Mouse (Mus musculus) embryonic facial prominence, embryonic 11.5 days (tissue): Measurements from ENCODE around the gene Gm49510. TPM values are rescaled to one million over a fixed set of nuclear protein-coding genes. Genes with fewer than 3 reads are reported as not detected.

Experiments
- ATAC-seq: fragments of 200-750 bp; cut with Nextera tagmentation; replicated peaks from 2 replicates; pipeline ENCODE4 v1.8.0; 2017; ENCODE audit warnings: low read depth; ENCODE audit not compliant: insufficient number of reproducible peaks, low FRiP score, low TSS enrichment
- DNase-seq: peaks from one replicate; pipeline ENCODE4 v3.0.0-alpha.2; 2015; ENCODE audit warnings: low spot score
- H3K27ac ChIP-seq: fragments of 300-500 bp; sonication (generic); replicated peaks from 2 replicates; pipeline ENCODE4 v1.5.1; 2014; ENCODE audit warnings: mild to moderate bottlenecking, low read depth, low read length, control low read depth
- H3K27me3 ChIP-seq: fragments of 300-500 bp; sonication (generic); 2 replicates; pipeline ENCODE4 v1.6.1; 2014; ENCODE audit warnings: mild to moderate bottlenecking, low read length, moderate library complexity, mixed read lengths; ENCODE audit not compliant: control insufficient read depth, insufficient read depth
- H3K36me3 ChIP-seq: fragments of 300-500 bp; sonication (generic); replicated peaks from 2 replicates; pipeline ENCODE4 v1.6.1; 2014; ENCODE audit warnings: low read depth, mild to moderate bottlenecking, low read length, moderate library complexity, mixed read lengths; ENCODE audit not compliant: control insufficient read depth, insufficient read depth
- H3K4me1 ChIP-seq: fragments of 300-500 bp; sonication (generic); 2 replicates; pipeline ENCODE4 v1.6.1; 2014; ENCODE audit warnings: low read length, mixed read lengths; ENCODE audit not compliant: control insufficient read depth, insufficient read depth
- H3K4me2 ChIP-seq: fragments of 300-500 bp; sonication (generic); 2 replicates; pipeline ENCODE4 v1.6.1; 2014; ENCODE audit warnings: low read depth, mild to moderate bottlenecking, control low read depth, low read length, moderate library complexity
- H3K4me3 ChIP-seq: fragments of 300-500 bp; sonication (generic); 2 replicates; pipeline ENCODE4 v1.5.1; 2014; ENCODE audit warnings: low read depth, low read length, control low read depth
- H3K9ac ChIP-seq: fragments of 300-500 bp; sonication (generic); replicated peaks from 2 replicates; pipeline ENCODE4 v1.6.1; 2014; ENCODE audit warnings: mild to moderate bottlenecking, control low read depth, low read length
- H3K9me3 ChIP-seq: fragments of 300-500 bp; sonication (generic); replicated peaks from 2 replicates; pipeline ENCODE4 v1.6.1; 2016; ENCODE audit warnings: mild to moderate bottlenecking, low read length, inconsistent platforms, mixed read lengths; ENCODE audit not compliant: control insufficient read depth
- WGBS: fragments of 180-500 bp; shearing (Covaris S2); extraction: QIAGEN DNeasy Blood & Tissue Kit; methylation state at CpG from one replicate; pipeline ENCODE4 v1.1.7; 2014; 5-methylcytosine and 5-hydroxymethylcytosine counted together
- polyA plus RNA-seq: library from polyadenylated mRNA; unstranded; fragments of >200 nt; fragmentation: Nextera tagmentation; extraction: Ambion mirVana; gene quantifications from 2 replicates; pipeline ENCODE4 v1.2.1, GENCODE M21; 2014

The Gm49510 gene
- polyA plus RNA-seq, 1 experiment from 2014 or later: 0.58 TPM

DNA sequence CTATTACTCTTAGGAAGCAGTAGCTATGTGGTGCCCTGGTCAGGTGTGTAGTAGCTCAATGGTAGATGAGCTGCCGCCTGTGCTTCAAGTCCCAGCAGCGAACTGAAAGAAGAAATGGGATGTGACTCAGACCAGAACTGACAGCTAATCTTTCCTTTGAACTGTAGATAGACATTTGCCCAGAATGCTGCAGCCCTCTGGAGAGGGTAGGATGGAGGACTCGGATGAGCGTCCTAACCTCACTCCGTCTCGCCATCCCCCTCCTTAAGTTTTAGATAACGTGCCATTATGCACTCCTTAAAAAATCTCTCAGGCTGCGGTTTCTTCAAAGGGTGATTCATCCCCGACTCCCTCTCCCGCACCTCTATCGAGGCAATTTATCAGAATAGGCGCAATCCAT lies 20.4 kb downstream of the Gm49510 start:
- H3K4me2 ChIP-seq: no peak overlapping the region
- H3K9me3 ChIP-seq: no peaks in the 10 kb centered on the region
- peaks cover 11% of the 10 kb centered on the region for H3K4me1 ChIP-seq
- H3K9ac ChIP-seq: no peak overlapping the region
- ATAC-seq (no peak), DNase-seq (no peak)
- H3K36me3 ChIP-seq: no peaks in the 10 kb centered on the region
- WGBS: 84% methylated on average over 12 of the region's 12 CpGs
- no peaks in the 10 kb centered on the region for H3K27me3 ChIP-seq
- no peak overlapping the region for H3K27ac ChIP-seq
- no peak overlapping the region for H3K4me3 ChIP-seq

- no peaks in the 10 kb centered on the region for H3K27me3 ChIP-seq
- no peak overlapping the region for H3K9ac ChIP-seq
- H3K4me3 ChIP-seq: no peak overlapping the region
- no peak overlapping the region for H3K4me2 ChIP-seq
- H3K9me3 ChIP-seq: no peaks in the 10 kb centered on the region
- no peak overlapping the region for H3K27ac ChIP-seq
- WGBS: 86% methylated on average over 7 of the region's 7 CpGs
- DNase-seq (no peak), ATAC-seq (no peak)
- peaks cover 16% of the 10 kb centered on the region for H3K4me1 ChIP-seq
- no peaks in the 10 kb centered on the region for H3K36me3 ChIP-seq
Observed at GRCm38 (mm10) chr15:78922700-78923099, 23.2 kb downstream of the Gm49510 start.

DNA sequence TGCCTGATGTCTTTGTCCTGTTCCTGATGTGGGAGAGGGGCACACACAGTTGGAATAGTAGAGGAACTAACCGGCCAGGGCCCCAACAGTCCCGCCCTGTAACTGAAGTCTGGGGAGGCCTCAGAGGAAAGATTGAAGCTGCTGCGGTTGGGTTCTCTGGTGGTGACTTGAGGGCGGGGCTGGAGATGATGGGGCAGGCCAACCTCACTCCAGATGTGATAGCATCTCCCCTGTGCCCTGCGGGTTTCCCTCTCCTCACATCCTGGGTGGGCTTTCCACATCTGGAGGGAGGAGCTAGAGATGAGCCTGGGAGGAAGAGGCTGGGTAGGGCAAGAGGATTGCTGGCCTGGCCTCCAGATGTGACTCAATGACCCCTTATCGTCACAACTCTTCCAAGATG lies 24.1 kb downstream of the Gm49510 start:
- 45% methylated on average over 6 of the region's 6 CpGs for WGBS
- no peak overlapping the region for H3K9ac ChIP-seq
- no peaks in the 10 kb centered on the region for H3K36me3 ChIP-seq
- H3K4me2 ChIP-seq: no peak overlapping the region
- no peaks in the 10 kb centered on the region for H3K9me3 ChIP-seq
- no peak overlapping the region for H3K27ac ChIP-seq
- H3K4me1 ChIP-seq: peaks cover 19% of the 10 kb centered on the region
- DNase-seq (no peak), ATAC-seq (no peak)
- no peak overlapping the region for H3K4me3 ChIP-seq
- no peaks in the 10 kb centered on the region for H3K27me3 ChIP-seq

- no peaks in the 10 kb centered on the region for H3K9me3 ChIP-seq
- H3K36me3 ChIP-seq: no peaks in the 10 kb centered on the region
- H3K4me3 ChIP-seq: no peak overlapping the region
- H3K9ac ChIP-seq: peak overlapping the region; percentile 63; the same call in 1 of the 2 replicates
- no peak for ATAC-seq
- no peaks in the 10 kb centered on the region for H3K27me3 ChIP-seq
- peak overlapping the region; percentile 89 for H3K27ac ChIP-seq
- no peak for DNase-seq
- WGBS: 35% methylated on average over 8 of the region's 8 CpGs
- H3K4me1 ChIP-seq: peaks cover 19% of the 10 kb centered on the region
- no peak overlapping the region for H3K4me2 ChIP-seq
Observed at GRCm38 (mm10) chr15:78925129-78925528, 25.7 kb downstream of the Gm49510 start.

GRCm38 (mm10) chr15:78926021-78926919 lies 26.8 kb downstream of the Gm49510 start, which contains the start of gene Lgals1:
TSS of gene Lgals1 (plus strand) at chr15:78926725.
- DNase-seq (peak; percentile 88), ATAC-seq (peak; percentile 61)
- Histone ChIP-seq H3K36me3 (no peaks in the 10 kb centered on the region), H3K27ac (peak within 1 kb of the TSS; percentile 89), H3K4me2 (peak within 1 kb of the TSS; percentile 75), H3K9me3 (no peaks in the 10 kb centered on the region), H3K4me3 (peak within 1 kb of the TSS; percentile 38), H3K9ac (peak within 1 kb of the TSS; percentile 63), H3K27me3 (no peaks in the 10 kb centered on the region), H3K4me1 (peaks cover 19% of the 10 kb centered on the region)
- 7% methylated on average over 20 of the region's 20 CpGs for WGBS

DNA sequence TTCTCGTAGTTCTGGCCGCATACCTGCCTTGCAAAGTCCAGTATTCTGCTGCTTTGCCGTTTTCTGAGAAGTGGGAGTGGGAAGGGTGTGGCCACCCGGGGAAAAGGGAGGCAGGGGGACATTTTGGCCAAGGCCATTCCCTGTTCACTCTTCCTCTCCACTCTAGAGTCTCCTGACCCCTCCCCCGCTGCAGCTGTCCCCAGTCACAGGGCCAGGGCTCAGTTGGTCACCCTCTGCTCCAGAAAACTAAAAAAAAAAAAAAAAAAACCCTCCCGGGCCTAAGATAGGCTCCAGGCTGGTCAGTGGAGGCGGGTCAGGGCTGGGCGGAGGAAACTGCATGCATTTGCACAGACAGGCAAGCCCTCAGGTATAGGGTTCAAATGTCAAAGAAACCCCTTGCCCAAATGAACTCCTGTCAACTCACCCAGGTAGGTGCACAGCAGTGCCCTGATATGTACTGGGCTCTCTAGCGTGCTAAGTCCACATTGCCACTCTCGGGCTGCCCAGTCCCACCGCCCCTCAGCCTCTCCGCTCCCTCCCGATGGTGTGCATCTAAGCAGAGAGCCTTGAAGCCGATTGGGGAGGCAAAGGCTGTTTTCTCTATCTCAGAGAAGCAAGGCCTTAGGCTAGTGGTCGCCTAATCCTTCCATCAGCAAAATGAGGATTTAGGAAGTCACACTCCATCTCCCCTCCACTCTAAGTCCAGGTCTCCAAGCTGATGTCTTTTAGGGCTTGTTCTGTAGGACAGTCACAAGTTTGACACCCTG lies 27.7 kb downstream of the Gm49510 start:
- Histone ChIP-seq H3K9ac (peak overlapping the region; percentile 51), H3K27me3 (no peaks in the 10 kb centered on the region), H3K4me1 (peaks cover 19% of the 10 kb centered on the region), H3K4me3 (peak overlapping the region; percentile 38), H3K4me2 (peak overlapping the region; percentile 75), H3K9me3 (no peaks in the 10 kb centered on the region), H3K36me3 (no peaks in the 10 kb centered on the region), H3K27ac (peak overlapping the region; percentile 57)
- whole genome bisulfite sequencing: 14% methylated on average over 15 of the region's 15 CpGs
- no peak for ATAC-seq
- DNase-seq: no peak

DNA sequence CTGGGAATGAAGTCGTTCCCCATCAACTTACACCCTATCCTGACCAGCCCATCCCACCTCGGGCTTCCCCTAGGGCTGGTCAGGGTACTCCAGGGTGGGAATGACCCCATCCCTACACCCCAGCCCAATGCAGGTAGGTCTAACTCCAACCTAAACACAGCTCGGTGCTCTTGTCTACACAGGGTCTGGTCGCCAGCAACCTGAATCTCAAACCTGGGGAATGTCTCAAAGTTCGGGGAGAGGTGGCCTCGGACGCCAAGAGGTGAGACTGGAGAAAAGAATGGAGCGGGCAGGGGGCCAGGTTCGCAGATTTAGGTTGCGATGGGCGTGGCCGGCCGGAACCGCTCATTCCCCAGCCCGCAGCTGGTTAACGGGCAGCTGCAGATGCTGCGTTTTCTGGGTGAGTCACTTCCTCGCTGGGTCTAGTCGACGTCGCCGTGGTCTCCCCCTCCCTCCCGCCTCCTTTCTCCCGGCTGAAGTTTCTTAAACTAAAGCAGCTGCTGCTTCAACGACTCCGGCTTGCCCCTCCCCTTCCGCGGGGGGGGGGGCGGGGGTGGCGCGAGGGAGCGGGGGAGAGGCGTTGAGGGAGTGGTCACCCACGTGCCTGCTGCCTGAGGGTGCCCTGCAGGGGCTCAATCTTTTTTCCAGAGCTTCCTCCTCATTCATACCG lies 28.5 kb downstream of the Gm49510 start:
- H3K4me3 ChIP-seq: peak overlapping the region; percentile 38
- H3K27ac ChIP-seq: peak overlapping the region; percentile 57
- ATAC-seq: peak; percentile 41; the same call in 1 of the 2 replicates
- H3K4me2 ChIP-seq: peak overlapping the region; percentile 75
- H3K9ac ChIP-seq: peak overlapping the region; percentile 51
- peaks cover 19% of the 10 kb centered on the region for H3K4me1 ChIP-seq
- DNase-seq: peak; percentile 91
- no peaks in the 10 kb centered on the region for H3K9me3 ChIP-seq
- WGBS: under 1% methylated on average over 30 of the region's 35 CpGs
- H3K36me3 ChIP-seq: no peaks in the 10 kb centered on the region
- H3K27me3 ChIP-seq: no peaks in the 10 kb centered on the region
